Mouse (Mus musculus) heart, adult 11 months (tissue): ENCODE measurements around the gene Hsd17b11.
"Not testable (repeated sequence)": the region's sequence is repeated elsewhere in the genome, so short reads cannot be mapped to it uniquely, and the experiment has no call there.

Source experiments
- DNase-seq: peaks from one replicate; pipeline ENCODE4 v3.0.0; 2022

The Hsd17b11 gene

DNA sequence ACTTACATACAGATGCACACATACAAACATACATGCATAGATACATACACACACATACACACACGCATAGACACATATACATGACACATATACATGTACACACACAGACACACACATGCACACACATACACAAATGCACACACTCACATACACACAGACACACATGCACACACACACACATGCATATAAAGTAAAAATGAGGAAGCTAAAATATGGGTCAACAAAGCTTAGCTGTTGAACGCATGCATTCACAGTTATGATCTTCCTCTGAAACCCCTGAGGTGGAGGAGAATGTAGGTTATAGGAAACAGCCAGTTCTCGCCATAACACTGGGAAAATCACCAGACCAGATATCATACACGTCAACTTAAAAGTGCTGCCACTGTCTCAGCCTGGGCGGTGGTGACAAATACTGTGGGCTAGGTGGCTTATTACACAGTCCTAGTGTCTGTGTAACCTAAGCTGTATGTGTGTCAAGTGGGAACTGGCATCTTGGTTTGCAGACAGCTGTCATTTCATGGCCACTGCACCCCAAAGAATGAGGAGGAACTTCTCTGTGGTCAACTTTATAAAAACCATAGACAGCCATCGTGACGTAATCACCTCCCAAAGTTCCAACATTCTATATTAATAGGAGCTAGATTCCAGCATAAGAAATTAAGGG lies 43.7 kb downstream of the Hsd17b11 start:
- no peak for DNase-seq

DNA sequence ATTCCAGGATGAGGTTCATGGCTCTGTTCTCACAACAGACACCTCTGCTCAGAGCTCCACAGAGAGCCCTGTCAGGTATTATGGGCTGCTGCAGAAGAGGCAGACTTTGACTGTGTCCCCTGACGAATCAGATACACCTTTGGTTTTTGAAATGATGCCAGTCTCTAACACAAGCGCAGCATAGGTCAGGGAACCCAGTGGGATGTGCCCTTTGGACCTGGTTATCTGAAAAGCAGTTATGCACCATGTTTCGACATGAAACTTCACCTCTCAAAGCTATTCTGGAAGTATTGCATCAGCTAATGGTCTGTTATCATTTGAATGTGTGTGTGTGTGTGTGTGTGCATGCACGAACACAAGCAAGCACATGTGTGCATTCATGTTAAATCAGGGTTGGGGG lies 44.4 kb downstream of the Hsd17b11 start, which contains the start of gene Hsd17b13:
Gene Hsd17b13 (minus strand): TSS at position 114 of the 400 bp plus-strand sequence.
- DNase-seq: no peak

DNA sequence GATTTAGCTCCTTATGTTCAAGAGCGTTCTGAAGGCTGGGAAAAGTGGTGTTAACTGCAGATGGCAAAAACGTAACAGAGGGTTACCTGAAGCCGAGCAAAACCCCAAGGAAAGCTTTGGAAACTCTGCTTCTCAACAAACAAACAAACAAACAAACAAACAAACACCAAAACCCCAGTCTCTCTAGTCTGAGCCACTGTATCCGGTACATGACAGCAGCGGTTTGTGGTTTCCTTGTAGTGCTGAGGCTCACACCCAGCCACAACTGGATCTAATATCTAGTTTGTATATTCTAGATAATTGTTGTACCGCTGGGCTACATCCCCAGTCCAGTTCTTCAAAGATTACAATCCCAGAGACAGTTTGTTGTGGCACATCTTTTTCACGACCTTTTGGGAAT lies 46.0 kb downstream of the Hsd17b11 start:
- DNase-seq: no peak

DNA sequence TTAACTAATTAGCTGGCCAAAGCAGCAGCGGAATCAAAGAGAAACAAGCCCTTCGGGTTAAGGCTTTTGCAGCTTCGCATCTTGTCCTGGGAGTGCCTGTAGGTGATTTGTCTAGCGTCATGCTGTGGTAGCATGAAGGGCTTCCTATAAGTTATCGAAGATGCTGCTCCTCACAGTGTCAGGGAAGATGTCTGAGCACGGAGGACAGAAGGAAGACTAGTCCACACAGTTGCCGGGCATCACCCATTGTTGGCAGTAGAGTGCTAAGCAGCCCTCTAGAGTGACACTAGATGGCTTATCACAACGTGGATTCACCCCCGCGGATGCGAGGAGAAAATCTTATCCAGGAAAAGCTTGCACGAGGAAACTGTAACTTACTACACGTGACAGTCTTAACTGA lies 48.9 kb downstream of the Hsd17b11 start:
- peak; percentile 79 for DNase-seq

DNA sequence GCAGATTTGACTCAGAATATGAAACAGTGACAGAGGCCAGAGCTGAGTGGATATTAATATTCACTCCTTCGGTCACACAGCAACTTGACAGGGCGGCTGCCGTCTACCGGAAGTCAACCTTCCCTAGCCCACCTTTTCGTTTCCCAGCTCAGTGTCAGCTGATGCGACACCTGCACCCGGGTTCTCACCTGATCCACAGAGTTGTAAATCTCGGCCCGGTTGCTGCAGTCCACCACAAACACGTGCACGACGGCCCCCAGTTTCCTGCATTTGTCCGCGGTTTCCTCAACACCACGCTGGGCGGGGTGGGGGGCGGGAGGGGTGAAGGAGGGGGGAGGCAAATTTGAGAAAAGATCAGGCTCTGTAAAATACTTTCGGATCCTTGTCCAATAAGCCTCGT lies 49.3 kb downstream of the Hsd17b11 start:
- DNase-seq: peak; percentile 87

DNA sequence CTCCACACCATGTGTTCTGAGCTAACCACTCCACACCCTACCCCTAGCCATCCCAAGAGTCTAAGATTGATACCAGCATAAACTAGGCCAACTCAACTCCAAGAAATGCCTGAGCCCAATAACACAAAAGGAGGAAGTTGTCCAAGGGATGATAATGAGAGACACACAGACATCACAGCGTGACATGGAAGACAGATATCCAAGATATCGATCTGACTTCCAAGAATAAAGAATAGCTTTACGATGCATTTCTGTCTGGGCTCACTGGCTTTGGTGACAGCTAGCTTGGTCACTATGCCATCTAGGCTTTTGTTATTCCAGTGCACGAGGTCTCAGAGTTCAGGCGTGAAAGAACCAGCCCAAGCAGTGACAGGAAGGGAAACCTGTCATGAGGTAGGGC lies 50.7 kb downstream of the Hsd17b11 start:
- no peak for DNase-seq

DNA sequence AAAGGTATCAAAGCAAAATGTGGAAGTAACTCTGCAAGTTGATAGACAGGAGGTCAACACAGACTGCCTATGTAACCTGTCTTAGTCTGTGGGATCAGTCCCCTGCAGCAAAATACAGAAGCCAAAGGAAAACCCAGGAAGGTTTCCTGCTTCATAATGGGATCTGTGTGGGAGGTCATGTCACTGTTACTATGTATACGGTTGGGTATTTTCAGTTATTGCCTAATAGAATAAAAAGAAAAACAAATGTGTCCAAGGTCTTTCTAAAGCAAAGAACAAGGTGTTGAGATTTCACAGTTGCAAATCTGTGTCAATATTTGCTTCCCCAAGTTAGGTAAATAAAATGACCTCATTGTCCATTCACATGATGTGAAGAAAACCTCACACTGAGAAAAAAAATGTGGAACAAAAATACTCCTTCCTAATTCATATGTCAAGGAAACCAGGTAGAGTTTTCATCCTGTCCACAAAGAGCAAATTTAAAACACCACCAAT lies 58.7 kb downstream of the Hsd17b11 start:
- no peak for DNase-seq

DNA sequence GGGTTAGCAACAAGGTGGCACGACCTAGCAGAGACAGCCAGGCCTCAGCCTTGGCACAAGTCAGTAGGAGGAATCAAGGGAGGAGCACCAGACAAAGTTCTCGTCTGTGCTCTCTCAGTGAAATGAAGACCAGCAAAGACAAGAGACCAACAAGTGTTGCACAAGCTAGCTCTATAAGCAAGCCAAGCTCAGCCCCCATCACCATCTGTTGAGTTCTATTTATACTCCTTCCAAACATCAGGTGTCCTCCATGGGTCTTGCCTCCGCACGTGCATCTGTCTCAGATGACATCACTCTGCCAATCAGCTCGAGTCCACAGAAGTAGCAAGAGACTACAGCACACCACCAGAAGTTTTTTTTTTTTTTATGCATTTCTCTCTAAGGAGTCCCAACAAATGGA lies 67.1 kb downstream of the Hsd17b11 start:
- no peak for DNase-seq

DNA sequence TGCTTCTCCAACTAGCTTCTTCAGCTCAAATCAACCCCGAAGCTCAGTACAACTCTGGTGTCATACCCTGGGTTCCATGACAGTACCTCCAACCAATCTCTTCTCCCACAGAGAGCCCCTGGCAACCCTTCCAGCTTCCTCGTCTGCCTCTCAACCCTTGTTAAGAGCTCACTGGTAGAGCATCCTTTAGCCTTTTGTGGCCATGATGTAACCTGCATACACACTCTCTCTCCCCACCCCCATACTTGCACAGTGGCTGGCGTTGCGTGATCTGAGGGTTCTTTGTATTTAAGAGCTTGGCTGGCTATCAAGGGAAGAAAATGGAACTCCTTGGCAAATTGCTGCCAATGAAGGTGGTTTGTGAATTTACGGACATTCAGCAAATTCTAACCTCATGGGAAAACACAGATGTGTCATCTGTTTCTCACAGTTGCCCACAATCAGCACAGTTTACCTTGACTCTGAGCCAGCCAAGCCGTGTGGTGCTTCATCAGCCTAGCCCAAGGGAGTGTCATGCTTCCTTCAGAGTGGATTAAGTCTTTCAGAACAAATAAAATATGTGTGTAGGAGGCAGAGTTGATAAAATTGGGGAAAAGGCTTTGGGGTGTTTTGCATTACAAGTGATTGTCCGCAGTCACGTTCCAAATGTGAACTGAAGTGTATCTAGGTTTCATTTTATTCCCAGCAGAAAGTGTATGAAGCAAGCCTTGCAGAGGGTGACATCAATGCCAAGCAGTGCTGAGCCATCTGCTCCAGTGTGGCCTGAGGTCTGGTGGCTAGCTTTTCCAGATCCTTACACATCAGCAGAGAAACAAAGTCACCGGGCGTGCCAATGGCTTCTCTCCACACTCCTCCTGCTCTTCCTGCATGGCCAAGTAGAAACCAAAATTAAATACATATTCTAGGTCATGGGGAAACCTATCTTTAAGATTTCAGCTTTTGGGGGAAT lies 68.3 kb downstream of the Hsd17b11 start:
- DNase-seq: no peak

DNA sequence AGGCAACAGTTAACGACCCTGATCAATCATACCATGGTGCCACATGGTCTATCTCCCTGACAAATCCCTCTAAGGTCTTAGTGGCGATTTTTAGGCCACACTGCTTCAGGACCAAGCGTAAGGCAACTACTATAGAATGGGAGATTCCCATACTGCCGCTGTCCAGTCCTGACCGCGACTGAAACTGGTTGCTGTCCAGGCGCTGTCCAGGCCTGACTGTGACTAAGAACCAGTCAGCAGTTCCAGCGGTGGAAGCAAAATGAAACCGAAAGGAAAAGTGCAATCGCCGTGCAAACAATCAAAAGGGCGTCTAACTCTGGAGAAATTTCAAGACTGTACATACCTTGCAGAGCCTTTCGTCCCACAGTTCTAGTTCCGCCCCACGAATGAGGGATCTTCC lies 71.6 kb downstream of the Hsd17b11 start:
- not testable (repeated sequence) for DNase-seq

DNA sequence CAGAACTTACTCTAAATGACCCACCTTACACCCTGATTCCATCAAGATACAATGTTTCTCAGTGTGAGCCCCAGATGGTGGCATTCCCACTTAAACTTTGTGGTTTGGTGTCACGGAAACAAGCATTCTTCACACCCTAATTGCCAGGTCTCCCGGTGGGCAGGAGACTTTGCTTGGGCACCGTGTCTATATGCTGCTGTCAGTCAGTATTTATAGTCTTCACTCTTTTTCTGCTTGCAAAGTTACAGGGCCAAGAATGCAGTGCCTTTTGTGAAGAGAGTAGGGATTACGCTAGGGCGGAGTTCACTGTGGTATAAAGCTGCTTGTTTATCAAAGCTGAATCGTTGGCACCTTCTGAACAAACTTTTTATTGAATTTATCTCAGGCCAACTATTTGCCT lies 78.5 kb downstream of the Hsd17b11 start:
- DNase-seq: peak; percentile 48

DNA sequence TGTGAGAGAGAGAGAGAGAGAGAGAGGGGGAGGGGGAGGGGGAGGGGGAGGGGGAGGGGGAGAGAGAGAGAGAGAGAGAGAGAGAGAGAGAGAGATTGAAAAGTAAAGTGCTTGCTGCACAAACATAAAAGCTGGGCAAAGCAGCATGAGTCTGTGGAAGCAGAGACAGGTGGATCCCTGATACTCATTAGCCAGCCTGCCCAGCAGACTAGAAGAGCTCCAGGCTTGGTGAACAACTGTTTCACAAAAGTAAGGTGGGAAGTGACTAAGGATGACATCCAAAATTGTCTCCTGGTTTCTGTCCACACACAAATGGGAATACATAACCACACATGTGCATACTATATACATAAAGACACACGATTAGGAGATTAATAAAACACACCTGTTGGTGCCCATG lies 81.9 kb downstream of the Hsd17b11 start:
- DNase-seq: no peak
